Mouse (Mus musculus): Measurements from ENCODE around the gene Tmem29.

Gene Tmem29

DNA sequence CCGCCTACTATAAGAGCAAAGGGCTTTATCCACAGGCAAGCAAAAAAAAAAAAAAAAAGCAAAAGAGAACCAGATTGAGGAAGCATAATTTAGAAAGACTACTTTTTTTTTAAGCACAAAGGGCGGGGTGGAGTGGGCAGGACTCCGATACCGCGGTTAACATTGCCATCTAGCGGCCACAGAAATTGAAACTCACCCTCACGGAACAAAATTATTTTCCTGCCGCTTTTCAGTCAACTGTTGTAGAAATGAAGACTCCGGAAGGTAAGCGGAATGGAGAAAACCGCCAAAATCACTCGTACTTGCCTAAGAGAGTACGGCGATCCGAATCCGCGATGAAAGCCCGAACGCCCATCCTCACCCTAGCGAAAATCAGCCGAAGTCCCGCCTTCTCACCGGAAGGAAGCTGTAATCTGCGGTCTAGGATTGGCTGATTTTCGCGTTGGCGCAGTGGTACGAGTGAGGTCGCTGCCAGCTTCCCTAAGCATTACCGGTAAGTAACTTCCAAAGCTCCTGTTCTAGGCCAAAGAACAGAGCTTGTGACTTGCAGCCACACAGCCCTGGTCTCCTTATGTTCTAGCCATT lies at the start of gene Tmem29:
Tmem29 (minus strand) TSS at position 389 of the 585 bp plus-strand sequence.
- 0% methylated on average over 30 of the region's 30 CpGs for WGBS

DNA sequence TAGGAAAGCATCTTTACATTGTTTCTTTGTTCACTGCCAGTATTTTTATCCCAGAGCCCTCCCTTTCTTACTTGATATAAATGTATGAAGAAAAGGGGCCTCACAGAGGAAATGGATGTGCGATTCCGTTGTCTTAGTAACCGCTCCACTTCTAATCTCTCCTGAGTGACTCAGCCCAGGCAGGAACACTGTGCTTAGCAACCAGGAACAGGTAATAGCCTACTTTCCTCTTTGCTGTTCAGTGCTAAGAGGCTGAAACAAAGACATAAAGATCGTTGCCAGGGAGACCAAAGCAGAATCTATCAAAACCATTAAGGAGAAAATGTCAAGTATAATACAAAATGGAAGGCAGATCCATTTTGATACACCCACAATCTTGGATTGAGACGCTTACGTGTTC lies 49.7 kb upstream of the Tmem29 start:
- 58% methylated on average over 6 of the region's 6 CpGs for WGBS

DNA sequence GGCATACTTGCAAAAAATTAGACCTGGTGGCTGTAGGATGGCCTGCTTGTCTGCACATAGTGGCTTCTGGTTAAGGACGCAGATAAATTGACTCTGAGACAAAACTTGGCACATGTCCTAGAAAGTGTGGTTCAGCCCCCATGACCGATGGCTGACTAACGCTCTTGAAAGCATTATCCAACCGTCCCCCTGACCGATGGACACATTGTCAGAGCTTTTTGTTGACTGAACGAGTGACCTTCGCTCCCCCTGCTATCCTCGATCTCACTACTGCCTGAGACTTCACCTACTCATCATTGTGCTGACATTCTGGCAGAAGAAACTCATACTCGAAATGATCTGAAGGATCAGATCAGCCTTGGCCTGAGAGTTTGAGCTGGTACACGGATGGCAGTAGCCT lies 28.9 kb upstream of the Tmem29 start:
- 8% methylated on average over 1 of the region's 10 CpGs for WGBS

DNA sequence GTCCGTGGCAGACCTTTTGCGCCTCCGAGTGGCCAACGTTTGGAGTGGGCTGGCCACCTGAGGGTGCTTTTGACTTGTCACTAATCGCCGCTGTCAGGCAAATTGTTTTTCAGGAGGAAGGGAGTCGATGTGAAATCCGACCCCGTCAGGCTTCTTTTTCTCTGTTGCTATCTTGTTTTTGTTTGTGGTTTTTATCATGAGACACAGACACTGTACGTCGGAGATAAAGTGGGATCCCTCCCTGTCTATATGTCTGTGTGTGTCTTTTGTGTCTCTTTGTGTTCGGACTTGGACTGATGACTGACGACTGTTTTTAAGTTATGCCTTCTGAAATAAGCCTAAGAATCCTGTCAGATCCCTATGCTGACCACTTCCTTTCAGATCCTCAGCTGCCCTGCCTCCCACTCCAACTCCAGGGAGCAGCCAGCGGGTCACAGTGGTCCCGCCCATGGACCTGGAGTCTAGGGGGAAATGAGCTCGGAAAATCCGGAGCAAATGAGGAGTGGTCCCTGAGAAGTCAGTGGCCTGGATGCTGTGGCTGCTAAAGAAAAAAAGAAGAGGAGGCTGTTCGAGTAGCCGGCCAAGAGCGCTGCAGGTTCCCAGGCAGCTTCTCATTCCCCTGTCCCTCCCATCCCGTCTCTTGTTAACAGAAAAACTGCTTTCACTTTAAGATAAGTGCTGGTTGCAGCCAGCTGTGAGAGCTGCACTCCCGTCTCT lies 27.5 kb upstream of the Tmem29 start:
- WGBS, result 53% methylated on average over 13 of the region's 22 CpGs

DNA sequence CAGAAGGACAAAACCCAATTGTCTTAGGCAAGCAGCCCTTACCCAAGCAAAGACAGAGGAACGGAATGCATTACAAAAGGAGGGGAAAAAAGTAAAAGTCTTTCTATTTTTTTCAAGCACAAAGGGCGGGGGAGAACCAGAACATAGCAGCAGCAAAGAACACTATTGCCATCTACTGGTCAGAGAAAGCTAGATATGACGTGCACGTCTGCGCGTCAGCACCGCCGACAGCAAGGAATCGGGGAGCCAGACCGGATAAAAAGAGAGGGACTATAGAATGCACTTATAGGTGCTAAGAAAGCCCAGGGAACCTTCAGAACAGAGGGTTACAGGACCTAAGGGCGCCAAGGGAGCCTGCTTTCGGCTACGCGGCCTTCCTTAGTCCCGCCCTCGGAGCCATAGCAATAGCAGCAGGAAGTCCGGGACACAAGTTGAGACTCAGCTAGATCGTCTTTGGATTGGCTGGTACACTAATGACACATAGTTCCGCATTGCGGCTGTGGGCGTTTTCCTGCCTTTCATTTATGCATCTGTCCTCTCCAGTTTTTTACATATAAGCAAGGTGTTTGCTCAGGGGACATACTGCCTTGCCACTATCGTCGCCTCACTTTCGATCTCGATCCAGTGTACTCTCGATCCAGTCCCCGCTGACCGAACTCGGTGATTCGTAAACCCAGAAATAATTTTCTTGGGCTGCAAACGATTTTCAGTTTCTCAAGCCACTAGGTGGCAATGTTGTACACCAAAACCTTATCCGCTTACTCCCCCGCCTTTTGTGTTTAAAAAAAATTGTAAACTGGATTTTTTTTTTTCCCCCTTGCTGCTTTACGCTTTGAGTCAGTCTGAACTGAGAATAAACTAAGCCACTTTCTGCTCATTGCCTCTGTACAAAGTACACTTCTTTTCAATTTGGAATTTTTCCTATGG lies 19.2 kb upstream of the Tmem29 start:
- under 1% methylated on average over 34 of the region's 34 CpGs for WGBS

DNA sequence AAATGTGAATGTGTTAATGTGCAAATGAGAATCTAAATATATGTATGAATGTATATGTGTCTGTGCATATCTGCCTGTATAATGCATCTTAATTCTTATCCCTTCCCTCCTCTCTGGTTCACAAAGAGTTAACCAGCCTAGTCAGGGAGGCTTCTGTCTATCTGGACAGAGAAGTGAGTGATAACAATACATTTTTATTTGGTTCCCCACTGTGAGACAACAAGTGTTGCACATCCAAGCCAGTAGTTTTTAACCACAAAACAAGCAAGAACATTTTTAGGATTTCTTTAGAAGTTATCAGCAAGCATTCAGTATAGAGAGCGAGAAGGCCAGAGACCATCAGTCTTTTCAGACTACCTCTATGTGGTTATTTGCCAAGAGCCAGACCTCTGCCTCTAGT lies 12.5 kb upstream of the Tmem29 start:
- 79% methylated on average over 1 of the region's 1 CpGs for WGBS

DNA sequence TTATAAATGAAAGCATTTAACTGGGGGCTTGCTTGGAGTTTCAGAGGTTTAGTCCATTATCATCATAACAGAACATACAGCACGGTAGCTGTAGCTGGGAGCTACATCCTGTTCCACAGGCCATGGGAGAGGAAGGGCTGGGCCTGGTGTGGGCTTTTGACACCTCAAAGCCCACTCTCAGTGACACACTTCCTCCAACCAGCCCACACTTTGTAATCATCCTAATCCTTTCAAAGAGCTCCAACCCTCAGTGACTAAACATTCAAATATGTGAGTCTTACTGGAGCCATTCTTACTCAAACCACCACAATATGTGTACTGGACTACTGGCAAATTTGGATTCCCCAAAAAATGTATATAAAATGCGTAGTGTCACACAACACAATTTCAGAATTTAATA lies 9.3 kb upstream of the Tmem29 start:
- WGBS, result 81% methylated on average over 2 of the region's 2 CpGs

DNA sequence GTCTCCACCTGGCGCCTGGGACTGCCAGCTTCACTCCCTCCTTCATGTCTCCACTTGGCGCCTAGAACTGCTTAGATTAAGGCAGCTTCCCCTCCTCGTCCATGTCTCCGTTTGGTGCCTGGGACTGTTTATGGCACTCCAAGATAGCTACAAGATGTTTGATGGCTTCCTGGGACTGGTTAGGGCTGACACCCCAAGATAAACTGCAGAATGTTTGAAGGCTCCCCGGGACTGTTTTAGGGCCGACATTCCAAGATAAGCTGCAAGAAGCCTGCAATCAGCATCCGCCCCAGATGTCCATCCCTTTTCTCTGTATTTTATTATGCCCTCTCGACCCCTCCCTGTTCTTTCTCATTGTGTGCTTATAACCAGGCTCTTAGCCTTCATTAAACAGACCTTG lies 7.9 kb upstream of the Tmem29 start:
- WGBS, result 69% methylated on average over 8 of the region's 8 CpGs

DNA sequence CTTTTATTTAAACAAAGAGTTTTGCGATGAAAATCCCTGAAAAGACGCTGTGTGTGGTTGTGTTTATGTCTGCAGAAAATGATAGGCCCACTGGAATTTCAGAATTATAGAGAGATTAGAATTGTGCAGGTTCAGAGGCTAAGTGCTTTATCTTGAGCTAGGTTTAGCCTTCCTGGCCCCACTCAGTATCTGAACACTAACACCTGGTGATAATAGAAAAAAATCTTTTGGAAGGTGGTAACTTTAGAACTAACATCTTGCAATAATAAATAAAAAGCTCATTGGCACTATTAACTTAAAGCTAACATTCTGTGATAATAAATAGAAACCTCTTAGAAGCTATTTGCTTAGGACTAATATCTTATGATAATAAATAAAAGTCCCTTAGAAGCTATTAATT lies 1.2 kb upstream of the Tmem29 start:
- WGBS, result 57% methylated on average over 2 of the region's 2 CpGs

DNA sequence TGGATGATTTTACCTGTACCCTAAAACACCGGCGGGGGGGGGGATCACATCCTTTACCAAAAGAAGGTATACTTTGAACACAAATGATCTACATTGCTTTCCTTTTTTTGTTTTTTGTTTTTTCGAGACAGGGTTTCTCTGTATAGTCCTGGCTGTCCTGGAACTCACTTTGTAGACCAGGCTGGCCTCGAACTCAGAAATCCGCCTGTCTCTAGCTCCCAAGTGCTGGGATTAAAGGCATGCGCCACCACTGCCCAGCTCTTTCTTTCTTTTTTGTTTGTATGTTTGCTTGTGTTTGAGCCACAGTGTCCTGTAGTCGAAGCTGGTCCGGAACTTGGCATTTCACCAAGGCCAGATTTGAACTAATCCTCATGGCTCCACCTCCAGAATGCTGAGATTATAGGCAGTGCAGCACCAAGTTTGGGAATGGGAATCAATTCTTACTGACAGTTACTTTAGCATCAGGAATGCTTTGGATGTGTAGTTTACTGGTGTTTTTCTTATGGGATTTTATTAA lies 515 bp upstream of the Tmem29 start:
- WGBS, result 16% methylated on average over 8 of the region's 8 CpGs

DNA sequence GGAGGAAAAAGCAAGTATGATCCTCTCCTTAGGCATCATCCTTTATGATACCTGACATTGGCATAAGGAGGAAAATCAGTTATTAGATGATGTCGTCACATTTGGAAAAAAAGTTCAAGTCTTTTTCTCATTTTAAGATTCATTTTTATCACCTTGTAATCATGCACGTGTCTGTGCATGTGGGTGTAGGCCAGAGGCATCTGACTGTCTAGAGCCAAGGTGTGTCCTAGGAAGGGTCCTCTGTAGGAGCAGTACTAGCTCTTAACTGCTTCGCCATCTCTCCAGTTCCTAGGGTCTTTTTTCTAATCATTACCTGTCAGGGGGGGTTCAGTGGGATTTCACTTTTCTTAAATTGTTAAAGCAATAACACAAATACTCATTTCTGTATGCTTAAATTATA lies 818 bp downstream of the Tmem29 start:
- WGBS, result 25% methylated on average over 3 of the region's 3 CpGs

DNA sequence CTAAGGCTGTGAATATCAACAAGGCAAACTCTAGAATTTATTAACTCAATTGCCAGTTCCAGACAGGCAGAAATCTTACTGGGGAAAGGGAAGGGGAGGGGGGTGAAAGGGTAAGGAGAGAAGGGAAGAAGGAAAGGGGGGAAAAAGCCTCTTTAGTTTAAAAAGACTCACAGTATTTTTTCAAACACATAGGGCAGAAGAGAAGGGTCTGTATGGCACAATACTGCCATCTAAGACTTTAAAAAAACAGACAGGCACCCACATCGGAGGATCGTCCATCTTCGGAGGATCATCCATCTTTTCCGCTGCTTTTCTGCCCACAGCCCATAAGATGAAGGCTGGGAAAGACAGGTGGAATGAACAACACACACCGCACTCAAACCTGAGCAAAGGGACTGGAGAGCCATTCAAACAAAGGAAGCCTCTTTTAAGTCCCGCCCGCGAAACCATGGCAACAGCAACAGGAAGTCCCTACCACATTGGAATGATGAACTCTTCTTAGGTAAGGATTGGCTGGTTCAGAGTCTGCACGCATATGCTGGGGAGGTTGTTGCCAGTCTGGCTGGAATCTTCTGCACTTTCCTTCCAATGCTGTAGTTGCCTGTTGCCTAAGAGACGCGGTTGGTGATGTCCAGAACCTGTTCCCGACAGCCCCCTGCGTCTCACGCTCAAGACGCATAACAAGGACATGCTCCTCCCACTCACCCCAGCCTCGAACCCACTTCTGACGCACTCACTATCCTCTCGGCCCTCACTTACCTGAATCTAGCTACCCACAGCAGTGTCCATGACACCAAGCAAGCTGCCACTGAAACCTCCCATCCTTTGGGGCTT lies 18.2 kb downstream of the Tmem29 start:
- WGBS, result 6% methylated on average over 18 of the region's 18 CpGs

DNA sequence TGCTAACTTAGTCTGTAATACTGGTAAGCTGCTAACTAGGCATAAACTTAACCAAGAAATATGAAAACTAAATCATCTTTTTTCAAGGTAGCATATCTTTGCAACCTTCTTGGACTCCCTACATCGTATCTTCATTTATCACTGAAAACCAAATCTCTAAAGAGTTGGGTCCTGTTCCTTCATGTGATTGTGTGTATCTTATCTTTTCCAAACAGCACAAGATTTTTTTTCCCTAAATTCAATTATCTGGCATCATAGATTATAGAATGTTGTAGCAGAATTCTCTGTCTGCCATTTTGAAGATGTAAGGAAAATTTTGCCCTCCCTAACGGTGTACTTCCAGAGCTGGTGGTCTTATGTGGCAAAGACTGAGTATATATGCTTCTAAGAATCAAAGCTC lies 22.6 kb downstream of the Tmem29 start:
- 98% methylated on average over 2 of the region's 2 CpGs for WGBS

DNA sequence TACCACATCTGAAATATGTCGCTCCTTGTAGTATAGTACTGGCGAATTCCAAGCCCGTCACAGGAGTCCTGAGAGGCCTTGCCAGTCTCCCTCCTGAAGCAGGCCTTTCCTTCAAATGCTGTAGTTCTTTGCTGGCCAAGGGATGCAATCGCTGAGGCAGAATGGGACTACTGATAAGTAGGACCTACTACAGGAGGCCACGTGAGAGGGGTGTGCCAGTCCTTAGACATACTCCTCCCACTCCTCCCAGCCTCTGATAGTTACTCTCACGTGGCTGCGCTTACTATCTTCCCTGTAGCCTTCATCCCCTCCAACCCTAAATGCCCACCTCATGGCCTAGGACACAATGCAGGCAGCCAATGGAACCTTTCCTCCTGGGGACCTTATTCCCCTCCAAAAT lies 23.6 kb downstream of the Tmem29 start:
- 82% methylated on average over 7 of the region's 7 CpGs for WGBS

DNA sequence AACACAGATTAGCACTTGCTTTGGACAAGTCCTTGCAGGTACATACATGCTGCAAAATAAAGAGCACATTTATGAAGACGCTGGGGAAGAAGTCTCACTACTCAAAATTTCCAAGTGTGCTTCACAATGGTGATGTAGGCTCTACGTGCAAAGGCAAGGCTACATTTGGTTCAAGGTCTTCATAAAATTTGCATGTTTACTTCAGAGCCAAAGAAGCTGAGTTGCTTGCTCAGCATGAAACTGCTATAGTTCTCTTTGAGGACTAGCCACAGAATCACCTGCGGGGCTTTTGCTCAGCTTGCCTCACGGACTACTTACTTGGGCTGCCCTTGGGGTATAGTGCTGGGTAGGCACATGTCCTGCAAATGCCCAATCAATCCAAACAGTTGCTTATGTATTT lies 45.4 kb downstream of the Tmem29 start:
- WGBS, result 92% methylated on average over 4 of the region's 4 CpGs

Measured in cerebral cortex, adult 2 months (tissue).